Mouse (Mus musculus) heart, postnatal 14 days (tissue): ENCODE results near the gene Zfp688. TPM values are rescaled to one million over a fixed set of nuclear protein-coding genes. Genes with fewer than 3 reads are reported as not detected.

Source experiments
- DNase-seq, 2 experiments: peaks; one replicate each; pipeline ENCODE4 v3.0.0; 2021 to 2022
- intact Hi-C: fragments of 180-260 bp; cut with DNase I; formaldehyde crosslinking; loops from one replicate; pipeline ENCODE4 v1.15.1; 2025
- total RNA-seq, 2 experiments: library from RNA; stranded (reverse); gene quantifications; 2 replicates each; pipeline ENCODE4 v1.2.3; 2021

The Zfp688 gene
- total RNA-seq, 2 experiments from 2014 or later = 3.2 to 3.4 TPM

- intact Hi-C loops = no loop called here
- DNase-seq = no peak
Measured at GRCm38 (mm10) chr7:127371213-127371612, 50.7 kb downstream of the Zfp688 start.

Other genes starting within 250 kb of the Zfp688 start
- gene Cd2bp2, start 226.0 kb downstream of the Zfp688 start, total RNA-seq = 10 to 100 TPM; 38.0 to 43.7 TPM
- 10 to 100 TPM; 29.2 to 30.5 TPM for gene Tbc1d10b, start 213.6 kb downstream of the Zfp688 start, total RNA-seq
- 1 to 10 TPM; 1.1 to 4.2 TPM for gene Mylpf, start 213.2 kb downstream of the Zfp688 start, total RNA-seq
- 1 to 10 TPM; 6.9 to 7.0 TPM for gene Zfp553, start 189.0 kb downstream of the Zfp688 start, total RNA-seq
- 10 to 100 TPM in 1 of 2 experiments, 1 to 10 TPM in 1; 7.5 to 18.8 TPM for gene Sept1, start 188.9 kb downstream of the Zfp688 start, total RNA-seq
- gene Zfp771, start 177.8 kb downstream of the Zfp688 start, total RNA-seq = 10 to 100 TPM; 17.8 to 21.3 TPM
- gene Dctpp1, start 161.4 kb downstream of the Zfp688 start, total RNA-seq = 10 to 100 TPM; 38.4 to 46.7 TPM
- gene Sephs2, start 148.0 kb downstream of the Zfp688 start, total RNA-seq = 10 to 100 TPM; 29.3 to 30.2 TPM
- gene Itgal, start 125.8 kb downstream of the Zfp688 start, total RNA-seq = 1 to 10 TPM; 2.0 to 5.7 TPM
- gene Zfp768, start 76.5 kb downstream of the Zfp688 start, total RNA-seq = 10 to 100 TPM; 39.1 to 39.9 TPM
- 1 to 10 TPM; 4.6 to 5.8 TPM for gene Zfp747, start 46.0 kb downstream of the Zfp688 start, total RNA-seq
- 1 to 10 TPM; 2.4 to 3.3 TPM for gene 9130019O22Rik, start 34.9 kb downstream of the Zfp688 start, total RNA-seq
- 1 to 10 TPM; 3.8 to 4.0 TPM for gene E430018J23Rik, start 28.4 kb downstream of the Zfp688 start, total RNA-seq
- 1 to 10 TPM; 3.4 to 4.1 TPM for gene Zfp764, start 15.2 kb downstream of the Zfp688 start, total RNA-seq
- gene Zfp689, start 27.1 kb upstream of the Zfp688 start, total RNA-seq = 1 to 10 TPM; 1.4 to 1.6 TPM
- gene Prr14, start 37.5 kb upstream of the Zfp688 start, total RNA-seq = 10 to 100 TPM; 25.9 to 29.4 TPM
- gene Fbrs, start 57.1 kb upstream of the Zfp688 start, total RNA-seq = 10 to 100 TPM; 38.4 to 43.1 TPM
- gene Srcap, start 89.9 kb upstream of the Zfp688 start, total RNA-seq = 10 to 100 TPM; 63.6 to 69.2 TPM
- gene Gm42715, start 97.5 kb upstream of the Zfp688 start, total RNA-seq = 10 to 100 TPM; 13.5 to 13.9 TPM
- not detected for gene Tmem265, start 139.3 kb upstream of the Zfp688 start, total RNA-seq
- 10 to 100 TPM; 19.2 to 20.2 TPM for gene Phkg2, start 151.3 kb upstream of the Zfp688 start, total RNA-seq
- gene Ccdc189, start 166.5 kb upstream of the Zfp688 start, total RNA-seq = 10 to 100 TPM in 1 of 2 experiments, 1 to 10 TPM in 1; 8.8 to 12.6 TPM
- gene Rnf40, start 166.7 kb upstream of the Zfp688 start, total RNA-seq = 10 to 100 TPM; 46.5 to 53.9 TPM
- gene Zfp629, start 193.7 kb upstream of the Zfp688 start, total RNA-seq = 10 to 100 TPM; 28.8 to 29.1 TPM